Mouse (Mus musculus): ENCODE measurements around the gene Adprhl2.

Gene Adprhl2

DNA sequence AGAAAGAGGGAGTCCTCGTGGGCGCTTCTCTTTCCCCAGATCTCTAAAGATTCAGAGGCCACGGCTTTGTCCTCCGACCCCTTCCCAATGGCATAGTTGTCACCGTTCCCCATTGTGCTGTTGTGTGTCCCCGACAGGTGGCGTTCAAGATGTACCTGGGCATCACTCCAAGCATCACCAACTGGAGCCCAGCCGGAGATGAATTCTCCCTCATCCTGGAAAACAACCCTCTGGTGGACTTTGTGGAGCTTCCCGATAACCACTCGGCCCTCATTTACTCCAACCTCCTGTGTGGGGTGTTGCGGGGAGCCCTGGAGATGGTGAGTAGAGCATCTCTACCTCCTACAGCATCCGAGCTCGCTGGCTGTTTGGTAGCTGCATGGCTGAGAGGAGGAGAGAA lies 47.8 kb downstream of the Adprhl2 start:
- no peak for DNase-seq (ENCODE audit: low spot score in 2 of 2)

DNA sequence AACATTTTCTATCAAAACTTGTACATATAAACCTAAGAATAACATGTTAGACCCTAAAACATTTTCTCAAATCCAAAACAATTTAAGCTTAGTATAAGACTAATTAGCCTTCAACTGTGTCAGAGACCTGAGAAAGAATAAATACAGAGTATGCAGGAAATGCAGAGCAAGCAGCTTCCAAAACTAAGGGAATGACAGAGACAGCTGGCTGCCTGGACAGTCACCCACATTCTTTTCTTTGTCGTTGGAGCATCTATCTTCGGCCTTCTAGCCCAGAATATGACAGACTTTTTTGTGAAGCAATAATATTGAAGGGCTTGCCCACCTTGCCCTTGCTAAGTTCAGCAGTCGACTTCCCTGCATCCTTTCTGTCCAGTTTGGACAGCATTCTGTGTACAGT lies 52.2 kb downstream of the Adprhl2 start:
- no peak for DNase-seq (ENCODE audit: low spot score in 2 of 2)

Data from right cerebral cortex, postnatal 36 days (tissue).